In the genomic region with DNA sequence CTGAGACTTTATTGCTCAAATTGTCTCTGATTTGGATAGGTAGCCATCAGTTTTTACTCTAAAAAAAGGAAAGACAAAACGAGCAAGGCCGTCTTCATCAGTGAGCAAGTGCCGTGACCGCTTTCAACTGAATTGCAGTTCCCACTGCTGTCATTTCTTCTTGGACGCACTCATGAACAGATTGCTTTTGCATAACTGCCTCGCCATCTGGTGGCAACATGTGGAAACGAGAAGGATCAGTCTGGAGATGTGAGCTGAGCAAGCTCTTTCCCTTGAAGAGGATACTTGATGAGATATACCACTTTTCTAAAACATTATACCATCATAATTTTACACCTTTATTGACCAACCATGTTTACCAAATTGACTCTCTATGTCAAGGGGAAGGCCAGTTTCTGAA, we compare ENCODE assay signal across 7 mouse cellular contexts.
DNase-seq lines count a peak whose midpoint lies in the region; ATAC-seq lines count a peak whose summit lies in the region.

No protein-coding gene starts in this region.

- DNase-seq in WW6 (ENCODE audit: low read depth, low spot score): peak; percentile 9
- peak; percentile 57 for DNase-seq in cerebellum, adult 9-11 months
- DNase-seq in frontal cortex, postnatal 14 days (ENCODE audit: low spot score in 2 of 2): peak; percentile 25 to 71
- peak; percentile 79 to 87 for DNase-seq in left cerebral cortex, postnatal 14 days (ENCODE audit: low spot score in 2 of 2)
- peak; percentile 91 for DNase-seq in midbrain, embryonic 11.5 days (ENCODE audit: low spot score, missing footprints)
- peak; percentile 70 for DNase-seq in right cerebral cortex, postnatal 4 days

- no peak overlapping the region for H3K4me3 ChIP-seq in intestine, embryonic 16.5 days (ENCODE audit: low read length)
- H3K4me3 ChIP-seq in midbrain, embryonic 11.5 days (ENCODE audit: low read depth, low read length): no peak overlapping the region

- peak; percentile 80 for ATAC-seq in intestine, embryonic 16.5 days
- ATAC-seq in midbrain, embryonic 11.5 days (ENCODE audit: low FRiP score): peak; percentile 92

- H3K4me1 ChIP-seq in intestine, embryonic 16.5 days (ENCODE audit: control insufficient read depth, insufficient read depth, low read length): no peaks in the 10 kb centered on the region
- peaks cover 5% of the 10 kb centered on the region; the same call in 1 of the 2 replicates for H3K4me1 ChIP-seq in midbrain, embryonic 11.5 days (ENCODE audit: control insufficient read depth, insufficient read depth, low read length)

- no peak overlapping the region for H3K27ac ChIP-seq in intestine, embryonic 16.5 days (ENCODE audit: low read length)
- H3K27ac ChIP-seq in midbrain, embryonic 11.5 days (ENCODE audit: low read depth, low read length): no peak overlapping the region

- no peaks in the 10 kb centered on the region for H3K9me3 ChIP-seq in intestine, embryonic 16.5 days (ENCODE audit: control insufficient read depth, low read length)
- H3K9me3 ChIP-seq in midbrain, embryonic 11.5 days (ENCODE audit: control insufficient read depth, low read length): no peaks in the 10 kb centered on the region

- intact Hi-C loops in left cerebral cortex, postnatal 14 days (cut with DNase I): loop anchor here (2.0 to 5.0 kb wide), 3 partner anchors 307 to 517 kb away; partner anchors contain the start of gene Car2

- no peak overlapping the region for H3K9ac ChIP-seq in intestine, embryonic 16.5 days (ENCODE audit: low read depth, low read length)
- H3K9ac ChIP-seq in midbrain, embryonic 11.5 days (ENCODE audit: low read length): no peak overlapping the region

- 7% methylated on average over 7 of the region's 7 CpGs for WGBS in intestine, embryonic 16.5 days
- 12% methylated on average over 7 of the region's 7 CpGs for WGBS in midbrain, embryonic 11.5 days

- H3K4me2 ChIP-seq in intestine, embryonic 16.5 days (ENCODE audit: low read depth, low read length): no peak overlapping the region
- H3K4me2 ChIP-seq in midbrain, embryonic 11.5 days: no peak overlapping the region

- no peaks in the 10 kb centered on the region for H3K36me3 ChIP-seq in intestine, embryonic 16.5 days (ENCODE audit: control insufficient read depth, insufficient read depth, low read length)
- no peaks in the 10 kb centered on the region for H3K36me3 ChIP-seq in midbrain, embryonic 11.5 days (ENCODE audit: control insufficient read depth, insufficient read depth, low read length)

- no peaks in the 10 kb centered on the region for H3K27me3 ChIP-seq in intestine, embryonic 16.5 days (replicated peaks; ENCODE audit: control insufficient read depth, insufficient read depth, low read length)
- H3K27me3 ChIP-seq in midbrain, embryonic 11.5 days (ENCODE audit: control insufficient read depth, insufficient read depth, low read length): no peaks in the 10 kb centered on the region

Comparison
In these comparisons a context has a peak if more than half of its experiments do, and no peak if none do; other contexts are left out.
1. DNase-seq: peak in every context shown above with its lines; median percentile 91 in midbrain, embryonic 11.5 days; 83 in left cerebral cortex, postnatal 14 days; 70 in right cerebral cortex, postnatal 4 days; 57 in cerebellum, adult 9-11 months; 48 in frontal cortex, postnatal 14 days; 9 in WW6.